Mouse (Mus musculus) lung, embryonic 15.5 days (tissue): Measurements from ENCODE around the gene Myo9b. TPM values are rescaled to one million over a fixed set of nuclear protein-coding genes. Genes with fewer than 3 reads are reported as not detected.

Source experiments
- ATAC-seq: fragments of 200-750 bp; cut with Nextera tagmentation; 2 replicates; pipeline ENCODE4 v1.8.0; 2017; ENCODE audit warnings: moderate number of reproducible peaks, borderline replicate concordance; ENCODE audit not compliant: low FRiP score, low TSS enrichment; ENCODE audit errors: extremely low read depth
- H3K27ac ChIP-seq: fragments of 300-500 bp; sonication (generic); 2 replicates; pipeline ENCODE4 v1.5.1; 2015; ENCODE audit warnings: moderate library complexity, mild to moderate bottlenecking, inconsistent platforms
- H3K27me3 ChIP-seq: fragments of 300-500 bp; sonication (generic); 2 replicates; pipeline ENCODE4 v1.6.1; 2015; ENCODE audit warnings: inconsistent platforms
- H3K36me3 ChIP-seq: fragments of 300-500 bp; sonication (generic); 2 replicates; pipeline ENCODE4 v1.6.1; 2015; ENCODE audit warnings: inconsistent platforms
- H3K4me1 ChIP-seq: fragments of 300-500 bp; sonication (generic); 2 replicates; pipeline ENCODE4 v1.6.1; 2015; ENCODE audit warnings: inconsistent platforms
- H3K4me2 ChIP-seq: fragments of 300-500 bp; sonication (generic); 2 replicates; pipeline ENCODE4 v1.6.1; 2015; ENCODE audit warnings: inconsistent platforms, mild to moderate bottlenecking, moderate library complexity
- H3K4me3 ChIP-seq: fragments of 300-500 bp; sonication (generic); 2 replicates; pipeline ENCODE4 v1.5.1; 2015; ENCODE audit warnings: mild to moderate bottlenecking, inconsistent platforms
- H3K9ac ChIP-seq: fragments of 300-500 bp; sonication (generic); 2 replicates; pipeline ENCODE4 v1.6.1; 2015; ENCODE audit warnings: inconsistent platforms
- H3K9me3 ChIP-seq: fragments of 300-500 bp; sonication (generic); 2 replicates; pipeline ENCODE4 v1.6.1; 2016; ENCODE audit warnings: inconsistent platforms
- WGBS: fragments of 180-500 bp; shearing (Covaris S2); methylation state at CpG from one replicate; pipeline ENCODE4 v1.1.7; 2015; 5-methylcytosine and 5-hydroxymethylcytosine counted together
- polyA plus RNA-seq: library from polyadenylated mRNA; unstranded; fragments of >200 nt; fragmentation: Nextera tagmentation; extraction: Ambion mirVana; gene quantifications from 2 replicates; pipeline ENCODE4 v1.2.1, GENCODE M21; 2015

The Myo9b gene
- polyA plus RNA-seq, 1 experiment from 2014 or later, result 18.5 TPM

DNA sequence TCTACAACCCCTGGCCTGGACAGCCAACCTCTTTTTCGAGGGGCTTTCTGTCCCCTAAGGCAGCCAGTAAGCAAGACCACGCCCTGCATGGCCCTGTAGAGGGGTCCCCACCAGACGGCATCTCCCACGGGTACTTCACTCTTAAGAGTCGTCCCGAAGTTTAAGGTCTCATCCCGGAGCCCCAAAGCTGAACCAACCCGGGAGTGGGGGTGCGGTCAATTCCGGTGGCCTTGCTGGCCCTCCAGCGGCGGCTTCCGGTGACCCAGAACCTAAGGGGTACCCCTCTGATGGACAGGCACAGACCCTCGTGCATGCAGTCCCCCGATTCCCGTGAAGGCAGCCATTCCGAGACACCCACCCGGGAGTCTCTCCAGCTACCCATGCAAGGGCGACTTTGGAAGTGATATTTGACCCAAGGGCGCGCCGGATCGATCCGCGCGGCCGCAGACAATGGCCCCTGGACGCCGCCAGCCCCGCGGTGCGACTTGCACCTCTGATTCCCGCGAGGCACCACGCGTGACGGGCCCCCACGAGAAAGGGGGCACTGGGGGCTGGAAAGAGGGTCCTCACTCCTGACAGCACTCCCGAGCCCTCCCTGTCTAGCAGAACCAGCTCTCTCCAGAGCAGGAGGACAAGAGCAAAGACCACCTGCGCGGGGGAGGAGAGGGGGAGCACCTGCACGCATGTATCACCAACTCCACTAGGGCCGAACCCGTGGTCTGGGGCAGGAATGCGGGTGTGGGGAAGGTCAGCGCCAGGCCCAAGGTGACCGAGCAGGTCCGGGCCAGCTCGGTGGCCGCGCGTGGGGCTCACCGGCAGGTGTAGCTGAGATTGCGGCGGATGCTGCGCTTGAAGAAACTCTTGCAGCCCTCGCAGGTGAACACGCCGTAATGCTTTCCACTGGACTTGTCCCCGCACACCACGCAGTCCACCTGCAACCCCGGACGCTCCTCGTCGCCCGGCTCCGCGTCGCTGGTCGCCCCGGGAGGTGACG, 108.0 kb downstream of the Myo9b start:
- Histone ChIP-seq H3K4me1 (peaks cover 58% of the 10 kb centered on the region), H3K36me3 (peaks cover 20% of the 10 kb centered on the region), H3K9me3 (no peaks in the 10 kb centered on the region), H3K4me3 (peak overlapping the region; percentile 75), H3K9ac (peak overlapping the region; percentile 83), H3K27ac (peak overlapping the region; percentile 96), H3K4me2 (peak overlapping the region; percentile 95), H3K27me3 (no peaks in the 10 kb centered on the region)
- ATAC-seq, result no peak
- under 1% methylated on average over 72 of the region's 72 CpGs for WGBS

DNA sequence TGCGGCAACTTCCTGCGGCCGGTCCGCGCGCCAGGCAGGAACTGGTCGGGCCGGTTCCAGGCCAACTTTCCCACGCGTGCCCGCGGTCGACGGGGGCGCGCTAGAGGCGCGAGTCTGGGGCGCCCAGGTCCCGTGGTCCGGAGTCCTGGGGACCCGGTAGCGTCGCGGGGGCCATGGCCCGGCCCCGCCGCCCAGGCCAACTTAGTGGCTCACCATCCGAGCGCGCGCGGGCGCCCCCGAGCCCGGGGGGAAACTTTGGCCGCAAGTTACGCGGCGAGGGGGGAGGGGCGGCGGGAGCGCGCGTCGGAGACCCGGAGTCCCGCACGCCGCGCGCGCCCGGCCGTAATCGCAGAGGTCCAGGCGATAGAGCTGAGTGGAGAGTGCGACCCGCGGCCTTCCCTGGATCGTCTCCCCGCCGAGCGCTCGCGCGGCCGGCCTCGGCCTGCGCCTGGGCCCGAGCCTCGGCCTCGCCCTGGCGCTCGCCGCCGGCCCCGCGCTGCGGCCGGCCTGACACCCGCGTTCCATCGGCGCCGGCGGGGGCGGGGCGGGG, 109.0 kb downstream of the Myo9b start, which contains the start of gene Nr2f6:
Gene Nr2f6, minus strand, starts transcription at position 540 of the 550 bp plus-strand sequence.
- no peaks in the 10 kb centered on the region for H3K9me3 ChIP-seq
- peak; percentile 15 for ATAC-seq
- H3K9ac ChIP-seq, result peak within 1 kb of the TSS; percentile 83
- under 1% methylated on average over 40 of the region's 89 CpGs for WGBS
- peak within 1 kb of the TSS; percentile 96 for H3K27ac ChIP-seq
- H3K4me2 ChIP-seq, result peak within 1 kb of the TSS; percentile 95
- H3K27me3 ChIP-seq, result no peaks in the 10 kb centered on the region
- peak within 1 kb of the TSS; percentile 75 for H3K4me3 ChIP-seq
- peaks cover 47% of the 10 kb centered on the region for H3K4me1 ChIP-seq
- H3K36me3 ChIP-seq, result peaks cover 18% of the 10 kb centered on the region; the same call in 1 of the 2 replicates

DNA sequence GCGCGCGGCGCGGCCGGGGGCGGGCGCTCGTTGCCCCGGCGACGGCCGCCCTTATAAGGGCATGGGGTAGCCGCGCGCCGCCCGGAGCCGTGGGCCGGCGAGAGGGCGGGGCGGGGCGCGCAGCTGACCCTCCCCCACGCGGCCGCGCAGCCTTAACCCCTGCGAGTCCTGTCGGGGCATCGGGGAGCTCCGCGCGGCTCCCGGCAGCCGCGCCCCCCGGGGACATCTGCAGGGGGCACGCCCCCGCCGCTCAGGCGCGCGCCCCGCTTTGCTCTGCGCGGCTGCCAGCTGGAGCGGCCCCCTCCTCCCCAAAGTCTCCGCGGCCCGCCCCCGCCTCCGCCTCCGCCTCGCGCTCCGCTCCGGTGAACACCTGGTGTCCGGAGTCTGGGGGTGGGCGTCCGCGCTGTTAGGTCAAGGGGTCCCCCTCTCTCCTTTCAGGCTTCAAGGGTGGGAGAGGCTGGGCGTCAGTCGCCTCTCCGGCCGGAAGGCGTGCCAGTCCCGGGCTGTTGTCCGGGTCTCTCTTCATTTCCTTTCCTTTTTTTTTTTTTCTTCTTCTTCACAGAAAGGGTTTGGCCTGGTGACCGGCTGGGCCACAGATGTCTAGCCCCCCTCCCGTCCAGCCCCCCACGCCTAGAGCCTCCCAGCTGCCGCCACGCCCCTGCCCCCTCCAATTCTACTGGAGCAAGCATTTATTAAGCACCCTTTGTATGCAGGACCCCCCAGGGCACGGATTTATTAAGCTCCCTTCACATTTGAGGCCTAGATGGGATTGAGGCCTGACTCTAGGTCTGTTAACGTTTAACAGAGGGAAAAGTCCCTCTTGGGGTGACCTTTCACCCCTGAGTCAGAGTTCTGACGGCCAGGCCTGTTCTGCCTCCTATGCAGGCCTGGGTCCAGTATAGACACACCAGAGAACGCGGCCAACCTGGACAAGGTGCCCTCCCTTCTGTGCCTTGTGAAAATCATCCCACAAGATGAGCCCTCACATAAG, 109.8 kb downstream of the Myo9b start:
- WGBS, result 3% methylated on average over 49 of the region's 80 CpGs
- peak; percentile 94 for ATAC-seq
- peak overlapping the region; percentile 75 for H3K4me3 ChIP-seq

DNA sequence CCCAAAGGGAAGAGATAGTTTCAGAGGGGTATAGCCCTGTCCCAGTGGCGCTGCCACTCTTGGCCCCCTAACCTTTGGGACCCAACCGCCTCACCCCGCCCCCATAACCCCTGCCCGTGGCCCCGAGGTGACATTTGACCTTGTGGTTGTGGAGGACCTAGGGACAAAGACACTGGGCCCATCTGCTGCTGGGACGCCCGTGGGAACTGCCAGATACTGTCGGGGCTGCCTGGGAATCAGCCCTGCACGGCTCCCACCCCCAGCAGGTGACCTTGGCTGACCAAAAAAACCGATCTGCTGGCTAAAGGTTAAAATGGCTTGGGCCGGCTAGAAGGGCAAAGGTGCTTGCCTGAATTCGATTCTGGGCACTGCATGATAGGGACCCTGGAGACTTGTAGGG, 110.9 kb downstream of the Myo9b start:
- ATAC-seq, result no peak
- Histone ChIP-seq H3K4me1 (peaks cover 38% of the 10 kb centered on the region), H3K27ac (peak overlapping the region; percentile 96; the same call in 1 of the 2 replicates), H3K4me3 (no peak overlapping the region), H3K36me3 (peaks cover 3% of the 10 kb centered on the region; the same call in 1 of the 2 replicates), H3K9ac (0 out of 2 replicates have a peak overlapping the region, but pooled peaks have one; percentile 67), H3K9me3 (no peaks in the 10 kb centered on the region), H3K4me2 (peak overlapping the region; percentile 95; the same call in 1 of the 2 replicates), H3K27me3 (no peaks in the 10 kb centered on the region)
- WGBS, result 24% methylated on average over 12 of the region's 12 CpGs

More for the DNA sequence above, 109.8 kb downstream of the Myo9b start:
- H3K9me3 ChIP-seq, result no peaks in the 10 kb centered on the region
- peak overlapping the region; percentile 95 for H3K4me2 ChIP-seq
- peak overlapping the region; percentile 96 for H3K27ac ChIP-seq
- H3K4me1 ChIP-seq, result peaks cover 42% of the 10 kb centered on the region
- H3K27me3 ChIP-seq, result no peaks in the 10 kb centered on the region
- peak overlapping the region; percentile 67 for H3K9ac ChIP-seq
- H3K36me3 ChIP-seq, result peaks cover 14% of the 10 kb centered on the region; the same call in 1 of the 2 replicates

DNA sequence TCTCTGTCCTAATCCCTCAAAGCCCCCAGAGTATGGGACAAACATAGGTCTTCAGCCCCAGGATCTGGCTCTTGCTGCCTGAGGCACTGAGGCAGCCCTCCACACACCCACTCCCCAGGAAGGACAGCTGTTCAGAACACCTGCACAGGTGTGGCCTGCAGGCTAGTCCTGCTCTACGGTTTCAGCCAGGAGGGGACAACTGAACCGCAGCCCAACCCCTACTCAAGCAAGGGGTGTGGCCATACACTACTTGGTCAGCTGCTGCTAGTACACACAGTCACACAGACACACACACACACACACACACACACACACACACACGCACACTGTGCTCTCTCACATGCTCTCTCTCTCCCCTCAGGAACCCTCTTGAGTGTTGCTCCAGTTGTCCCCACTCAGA, 111.3 kb downstream of the Myo9b start:
- peaks cover 33% of the 10 kb centered on the region for H3K4me1 ChIP-seq
- no peak overlapping the region for H3K9ac ChIP-seq
- H3K4me3 ChIP-seq, result no peak overlapping the region
- no peaks in the 10 kb centered on the region for H3K27me3 ChIP-seq
- WGBS, result 41% methylated on average over 3 of the region's 3 CpGs
- no peaks in the 10 kb centered on the region for H3K9me3 ChIP-seq
- H3K27ac ChIP-seq, result no peak overlapping the region; the same call in 1 of the 2 replicates
- H3K36me3 ChIP-seq, result 0 out of 2 replicates have a peak, but pooled peaks cover under 1% of the 10 kb centered on the region
- ATAC-seq, result no peak
- no peak overlapping the region for H3K4me2 ChIP-seq

DNA sequence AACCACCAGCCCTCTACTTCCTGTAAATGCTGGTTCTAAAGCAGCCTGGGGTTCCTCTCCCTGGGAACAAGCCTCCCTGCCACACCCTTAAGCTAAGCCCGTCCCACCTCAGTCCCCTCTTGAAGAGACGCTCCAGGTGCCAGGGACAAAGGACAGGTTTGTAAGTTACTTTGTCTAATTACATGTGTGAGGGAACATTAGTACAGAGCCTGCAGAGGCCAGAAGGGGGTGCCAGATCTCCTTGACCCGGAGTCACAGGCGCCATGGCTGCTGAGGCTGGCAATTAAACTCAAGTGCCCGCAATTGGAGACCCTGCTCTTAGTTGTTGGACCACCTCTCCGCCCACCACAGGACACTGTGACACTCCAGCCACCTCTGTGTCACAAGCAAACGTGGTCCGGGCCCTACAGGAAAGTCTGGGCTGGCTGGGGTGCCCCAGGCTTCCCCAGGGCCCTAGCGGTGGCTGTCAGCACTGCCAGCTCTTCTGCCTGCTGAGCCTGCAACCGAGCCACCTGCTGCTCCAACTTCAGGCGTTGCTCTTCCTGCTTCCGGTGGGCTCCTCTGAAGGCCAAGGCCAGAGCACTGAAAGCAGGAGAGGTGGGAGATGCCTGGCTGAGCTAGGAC, 112.8 kb downstream of the Myo9b start:
- Histone ChIP-seq H3K4me1 (peaks cover 18% of the 10 kb centered on the region), H3K4me3 (no peak overlapping the region), H3K36me3 (no peaks in the 10 kb centered on the region), H3K27me3 (no peaks in the 10 kb centered on the region), H3K9ac (no peak overlapping the region), H3K27ac (no peak overlapping the region), H3K9me3 (no peaks in the 10 kb centered on the region), H3K4me2 (no peak overlapping the region)
- ATAC-seq, result no peak
- 69% methylated on average over 12 of the region's 12 CpGs for WGBS

DNA sequence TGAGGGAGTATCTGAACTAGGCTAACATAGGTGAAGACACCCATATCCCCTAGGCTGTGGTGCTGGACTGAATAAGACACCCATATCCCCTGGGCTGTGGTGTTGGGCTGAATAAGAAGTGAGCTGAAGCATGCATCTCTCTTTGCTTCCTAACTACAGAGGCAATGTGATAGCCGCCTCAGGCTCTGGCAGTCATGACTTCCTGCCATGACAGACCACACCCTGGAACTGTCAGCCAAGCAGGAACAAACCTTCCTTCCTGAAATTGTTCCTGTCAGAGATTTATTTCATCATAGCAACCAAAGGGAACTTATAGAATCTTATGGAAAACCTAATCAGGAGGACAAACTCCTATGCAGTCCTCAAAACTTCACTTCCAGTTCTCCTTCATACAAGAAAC, 115.8 kb downstream of the Myo9b start:
- Histone ChIP-seq H3K4me1 (peaks cover 7% of the 10 kb centered on the region), H3K27ac (no peak overlapping the region), H3K27me3 (no peaks in the 10 kb centered on the region), H3K9me3 (no peaks in the 10 kb centered on the region), H3K9ac (no peak overlapping the region), H3K4me3 (no peak overlapping the region), H3K36me3 (no peaks in the 10 kb centered on the region), H3K4me2 (no peak overlapping the region)
- WGBS, result 58% methylated on average over 1 of the region's 1 CpGs
- no peak for ATAC-seq

DNA sequence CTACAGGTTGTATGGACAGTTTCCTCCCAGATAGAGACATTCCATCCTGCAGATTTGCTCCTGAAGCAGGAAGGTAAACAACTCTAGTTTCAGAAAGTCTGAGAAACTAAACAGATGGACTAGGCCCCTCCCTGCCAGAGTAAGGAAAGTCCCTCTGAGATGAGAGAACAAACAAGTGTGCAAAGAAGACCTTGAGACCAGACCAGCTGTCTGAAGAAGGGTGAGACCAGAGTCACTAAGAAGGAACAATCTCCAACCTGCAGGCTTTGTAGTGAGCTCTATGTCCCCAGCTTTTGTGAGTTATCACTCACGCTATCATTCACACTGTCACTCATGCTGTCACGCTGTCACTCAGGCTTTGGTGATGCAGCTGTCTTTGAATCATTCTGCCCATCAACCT, 119.2 kb downstream of the Myo9b start:
- no peak overlapping the region for H3K4me2 ChIP-seq
- peaks cover 5% of the 10 kb centered on the region; the same call in 1 of the 2 replicates for H3K4me1 ChIP-seq
- H3K9me3 ChIP-seq, result no peaks in the 10 kb centered on the region
- 89% methylated on average over 2 of the region's 2 CpGs for WGBS
- no peaks in the 10 kb centered on the region for H3K36me3 ChIP-seq
- no peak overlapping the region for H3K9ac ChIP-seq
- no peak overlapping the region for H3K4me3 ChIP-seq
- H3K27ac ChIP-seq, result no peak overlapping the region
- no peaks in the 10 kb centered on the region for H3K27me3 ChIP-seq
- no peak for ATAC-seq

DNA sequence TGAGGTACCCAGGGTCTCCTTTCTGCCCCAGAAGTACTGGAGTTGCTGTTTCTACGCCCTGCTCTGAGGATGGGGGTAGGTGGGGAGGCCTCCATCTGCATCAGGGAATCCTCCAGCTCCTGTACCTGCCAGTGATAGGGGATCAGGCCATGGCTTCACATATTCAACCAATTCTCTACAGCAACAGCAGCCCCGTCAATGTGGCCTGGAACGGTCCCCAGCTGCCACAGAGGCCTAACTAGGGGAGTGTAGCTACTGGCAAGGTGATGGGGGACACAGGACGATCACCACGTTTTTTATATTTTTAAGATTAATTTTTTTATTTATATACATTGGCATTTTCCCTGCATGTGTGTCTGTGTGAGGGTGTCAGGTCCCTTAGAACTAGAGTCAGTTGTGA, 119.9 kb downstream of the Myo9b start:
- Histone ChIP-seq H3K27ac (no peak overlapping the region), H3K9me3 (no peaks in the 10 kb centered on the region), H3K27me3 (no peaks in the 10 kb centered on the region), H3K36me3 (no peaks in the 10 kb centered on the region), H3K4me1 (peaks cover 9% of the 10 kb centered on the region), H3K9ac (no peak overlapping the region), H3K4me2 (no peak overlapping the region), H3K4me3 (no peak overlapping the region)
- WGBS, result 68% methylated on average over 5 of the region's 5 CpGs
- ATAC-seq, result no peak

DNA sequence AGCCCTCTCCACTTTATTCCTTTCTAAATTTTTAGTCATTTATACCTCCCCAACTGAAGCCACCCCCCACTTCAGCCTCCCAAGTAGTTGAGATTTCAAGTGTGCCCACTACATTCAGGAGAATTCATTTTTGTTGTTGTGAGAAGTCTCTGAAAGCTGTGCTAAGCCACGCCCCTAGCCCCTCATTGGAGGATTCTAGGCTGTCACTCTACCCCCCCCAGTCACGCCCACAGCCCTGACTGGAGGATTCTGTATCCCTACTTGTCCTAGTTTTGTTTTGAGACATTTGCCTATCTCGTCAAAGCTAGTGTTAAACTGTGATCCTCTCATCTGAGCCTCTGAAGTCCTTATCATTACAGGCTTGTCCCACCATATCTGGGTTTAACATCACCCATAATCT, 120.4 kb downstream of the Myo9b start:
- Histone ChIP-seq H3K27ac (no peak overlapping the region), H3K27me3 (no peaks in the 10 kb centered on the region), H3K4me1 (peaks cover 14% of the 10 kb centered on the region), H3K4me3 (no peak overlapping the region), H3K4me2 (peak overlapping the region; percentile 28), H3K9me3 (no peaks in the 10 kb centered on the region), H3K36me3 (no peaks in the 10 kb centered on the region; the same call in 1 of the 2 replicates), H3K9ac (no peak overlapping the region)
- 18% methylated on average over 3 of the region's 3 CpGs for WGBS
- no peak for ATAC-seq
